Mouse (Mus musculus) stomach, postnatal 0 days (tissue): Measurements from ENCODE around the gene Pgls. TPM values are rescaled to one million over a fixed set of nuclear protein-coding genes. Genes with fewer than 3 reads are reported as not detected.

Experiments used
- ATAC-seq: fragments of 200-750 bp; cut with Nextera tagmentation; 2 replicates; pipeline ENCODE4 v1.8.0; 2017; ENCODE audit not compliant: low FRiP score, low TSS enrichment
- DNase-seq: peaks from one replicate; pipeline ENCODE4 v3.0.0-alpha.2; 2016; ENCODE audit warnings: low spot score
- H3K27ac ChIP-seq: fragments of 300-500 bp; sonication (generic); replicated peaks from 2 replicates; pipeline ENCODE4 v1.5.1; 2014; ENCODE audit warnings: mild to moderate bottlenecking, control low read depth
- H3K27me3 ChIP-seq: fragments of 300-500 bp; sonication (generic); 2 replicates; pipeline ENCODE4 v1.6.1; 2014; ENCODE audit warnings: low read length; ENCODE audit not compliant: control insufficient read depth, insufficient read depth
- H3K36me3 ChIP-seq: fragments of 300-500 bp; sonication (generic); 2 replicates; pipeline ENCODE4 v1.6.1; 2014; ENCODE audit warnings: low read length, mixed read lengths; ENCODE audit not compliant: control insufficient read depth, insufficient read depth
- H3K4me1 ChIP-seq: fragments of 300-500 bp; sonication (generic); replicated peaks from 2 replicates; pipeline ENCODE4 v1.6.1; 2014; ENCODE audit warnings: antibody characterized with exemption; ENCODE audit not compliant: control insufficient read depth, insufficient read depth
- H3K4me2 ChIP-seq: fragments of 300-500 bp; sonication (generic); replicated peaks from 2 replicates; pipeline ENCODE4 v1.6.1; 2014; ENCODE audit warnings: low read depth, mild to moderate bottlenecking, control low read depth, moderate library complexity
- H3K4me3 ChIP-seq: fragments of 300-500 bp; sonication (generic); 2 replicates; pipeline ENCODE4 v1.5.1; 2014; ENCODE audit warnings: low read depth, low read length, control low read depth
- H3K9ac ChIP-seq: fragments of 300-500 bp; sonication (generic); 2 replicates; pipeline ENCODE4 v1.6.1; 2014; ENCODE audit warnings: mild to moderate bottlenecking, low read length, control low read depth, mixed read lengths
- H3K9me3 ChIP-seq: fragments of 300-500 bp; sonication (generic); 2 replicates; pipeline ENCODE4 v1.6.1; 2016; ENCODE audit warnings: low read length; ENCODE audit not compliant: control insufficient read depth
- CTCF ChIP-seq: IDR thresholded peaks from 2 replicates; pipeline ENCODE4 v1.5.1; 2016; ENCODE audit warnings: antibody characterized with exemption, low read depth, mild to moderate bottlenecking, moderate library complexity
- EP300 ChIP-seq: optimal IDR thresholded peaks from 2 replicates; pipeline ENCODE3; 2016; ENCODE audit warnings: antibody characterized with exemption
- WGBS: fragments of 180-500 bp; shearing (Covaris S2); extraction: QIAGEN DNeasy Blood & Tissue Kit; methylation state at CpG from one replicate; pipeline ENCODE4 v1.1.7; 2014; 5-methylcytosine and 5-hydroxymethylcytosine counted together
- polyA plus RNA-seq: library from polyadenylated mRNA; unstranded; fragments of >200 nt; fragmentation: Nextera tagmentation; extraction: Ambion mirVana; gene quantifications from 2 replicates; pipeline ENCODE4 v1.2.1, GENCODE M21; 2015

Pgls gene
- polyA plus RNA-seq, 1 experiment from 2014 or later: 221 TPM

DNA sequence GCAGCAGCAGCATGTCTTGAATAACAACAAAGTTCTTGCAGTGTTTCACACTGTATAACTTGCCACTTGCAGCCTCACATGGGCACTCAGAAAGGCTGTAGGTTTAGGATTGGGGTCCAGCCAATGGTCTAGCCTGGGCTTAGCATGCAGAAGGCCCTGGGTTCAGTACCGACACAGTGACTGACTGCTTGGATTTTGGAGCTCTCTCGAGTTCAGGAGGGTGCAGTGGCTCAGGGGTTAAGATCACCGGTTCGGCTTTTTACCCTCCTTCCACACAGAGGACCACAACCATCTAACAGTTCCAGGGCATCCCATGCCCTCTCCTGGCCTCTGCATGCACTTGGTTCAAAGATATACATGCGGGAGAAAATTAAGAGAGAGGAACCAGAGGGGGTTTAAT, 959 bp upstream of the Pgls start:
- H3K27ac ChIP-seq: no peak overlapping the region
- no peaks in the 10 kb centered on the region for H3K36me3 ChIP-seq
- H3K9ac ChIP-seq: peak overlapping the region; percentile 81
- 25% methylated on average over 5 of the region's 5 CpGs for WGBS
- H3K4me3 ChIP-seq: peak overlapping the region; percentile 72
- peak overlapping the region; percentile 72 for H3K4me2 ChIP-seq
- peaks cover 3% of the 10 kb centered on the region for H3K4me1 ChIP-seq
- H3K27me3 ChIP-seq: no peaks in the 10 kb centered on the region
- no peak for DNase-seq
- no peaks in the 10 kb centered on the region for H3K9me3 ChIP-seq
- TF ChIP-seq CTCF (no peak), EP300 (no peak)
- ATAC-seq: no peak

DNA sequence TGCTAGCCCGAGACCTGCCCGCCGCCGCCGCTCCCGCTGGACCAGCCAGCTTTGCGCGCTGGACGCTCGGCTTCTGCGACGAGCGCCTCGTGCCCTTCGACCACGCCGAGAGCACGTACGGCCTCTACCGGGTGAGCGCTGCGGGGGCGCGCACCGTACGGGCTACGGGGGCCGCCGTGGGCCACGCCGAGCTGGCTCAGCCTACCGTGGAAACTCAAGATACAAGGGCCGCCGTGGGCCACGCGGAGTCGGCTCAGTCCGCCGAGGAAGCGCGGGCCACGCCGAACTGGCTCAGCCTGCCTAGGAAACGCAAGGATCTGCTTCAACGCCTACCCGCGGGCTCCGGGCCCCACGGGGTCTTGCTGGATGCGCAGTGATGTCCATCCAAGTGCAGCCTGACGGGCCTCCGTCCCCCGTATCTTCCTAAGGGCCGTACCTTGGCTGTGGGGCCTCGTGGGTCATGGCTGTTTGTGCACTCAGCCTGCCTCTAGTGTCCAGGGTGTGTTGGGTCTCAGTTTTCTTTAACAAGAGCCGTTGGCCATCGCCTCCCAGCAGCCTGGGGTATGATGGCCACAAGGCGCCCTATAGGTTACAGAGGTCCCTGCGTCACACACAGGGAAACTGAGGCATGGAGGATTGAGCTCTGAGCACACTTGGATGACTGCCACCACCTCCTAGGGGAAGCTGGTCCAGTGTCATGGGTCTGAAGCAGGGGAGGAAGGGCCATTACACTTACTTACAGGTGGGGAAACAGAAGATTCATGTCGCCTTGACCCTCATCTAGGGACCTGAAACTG, 596 bp downstream of the Pgls start:
- Histone ChIP-seq H3K27ac (peak overlapping the region; percentile 97), H3K4me2 (peak overlapping the region; percentile 72), H3K9ac (peak overlapping the region; percentile 81), H3K36me3 (no peaks in the 10 kb centered on the region), H3K4me3 (peak overlapping the region; percentile 72), H3K4me1 (peaks cover 3% of the 10 kb centered on the region), H3K9me3 (no peaks in the 10 kb centered on the region), H3K27me3 (no peaks in the 10 kb centered on the region)
- 3% methylated on average over 57 of the region's 60 CpGs for WGBS
- TF ChIP-seq CTCF (peak; percentile 32), EP300 (no peak)
- ATAC-seq (peak; percentile 68), DNase-seq (peak; percentile 74)

DNA sequence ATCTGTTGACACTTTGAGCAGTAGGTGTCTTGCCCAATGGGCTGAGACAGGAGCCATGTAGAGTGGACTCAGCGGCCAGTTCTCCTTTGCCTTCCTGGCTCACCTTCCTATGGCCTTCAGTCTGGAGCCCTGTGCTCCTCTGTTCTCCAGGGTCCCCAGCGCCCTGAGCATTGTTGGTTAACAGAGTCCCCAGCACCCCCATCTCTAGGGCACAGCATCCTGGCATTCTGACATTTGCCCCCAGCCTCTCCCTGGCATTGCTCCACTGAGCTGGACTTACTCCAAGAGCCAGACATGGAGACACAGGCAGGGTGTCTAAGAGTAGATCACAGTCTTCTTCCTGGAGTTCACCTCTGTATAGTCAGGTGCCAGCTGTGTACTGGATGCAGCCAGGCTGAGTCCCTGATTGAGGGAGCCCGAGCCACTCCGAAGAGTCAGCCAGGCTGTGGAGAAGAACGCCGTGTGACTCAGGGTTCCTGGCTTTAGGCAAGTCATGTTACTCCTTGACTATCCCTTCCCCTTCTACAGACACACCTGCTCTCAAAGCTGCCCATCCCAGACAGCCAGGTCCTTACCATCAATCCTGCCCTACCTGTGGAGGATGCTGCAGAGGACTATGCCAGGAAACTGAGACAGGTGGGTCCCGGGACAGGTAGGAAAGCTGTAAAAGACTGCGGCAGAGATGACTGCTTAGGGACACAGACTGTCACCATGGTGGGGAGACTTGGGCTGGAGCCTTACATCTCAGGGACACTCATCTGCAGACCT, 1.8 kb downstream of the Pgls start:
- Histone ChIP-seq H3K9ac (no peak overlapping the region), H3K4me3 (no peak overlapping the region), H3K27ac (no peak overlapping the region), H3K9me3 (no peaks in the 10 kb centered on the region), H3K36me3 (no peaks in the 10 kb centered on the region), H3K4me2 (no peak overlapping the region), H3K27me3 (no peaks in the 10 kb centered on the region), H3K4me1 (peaks cover 3% of the 10 kb centered on the region)
- 87% methylated on average over 8 of the region's 8 CpGs for WGBS
- ATAC-seq (no peak), DNase-seq (no peak)
- TF ChIP-seq EP300: no peak
- TF ChIP-seq CTCF: no peak

DNA sequence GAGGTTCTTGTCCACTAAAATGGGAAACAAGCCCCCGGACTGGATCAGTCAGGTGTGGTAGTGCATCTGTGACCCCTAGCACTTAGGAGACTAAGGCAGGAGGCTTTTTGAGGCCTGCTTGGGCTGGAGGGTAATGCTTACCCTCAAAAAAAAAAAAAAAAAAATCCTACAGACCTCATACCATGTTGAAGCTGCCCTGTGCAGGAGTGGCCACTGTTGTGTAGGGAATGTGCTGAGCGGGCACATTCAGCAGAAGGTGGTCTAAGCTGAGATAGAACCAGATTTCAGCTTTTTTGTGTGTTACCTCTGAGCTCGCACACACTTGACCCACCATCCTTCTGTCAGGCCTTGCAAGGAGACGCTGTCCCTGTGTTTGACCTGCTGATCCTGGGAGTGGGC, 2.3 kb downstream of the Pgls start:
- no peaks in the 10 kb centered on the region for H3K9me3 ChIP-seq
- H3K27me3 ChIP-seq: no peaks in the 10 kb centered on the region
- no peak for DNase-seq
- no peak overlapping the region for H3K9ac ChIP-seq
- H3K36me3 ChIP-seq: no peaks in the 10 kb centered on the region
- no peak overlapping the region for H3K27ac ChIP-seq
- WGBS: 88% methylated on average over 4 of the region's 4 CpGs
- peaks cover 3% of the 10 kb centered on the region for H3K4me1 ChIP-seq
- TF ChIP-seq CTCF (no peak), EP300 (no peak)
- ATAC-seq: no peak
- H3K4me3 ChIP-seq: no peak overlapping the region
- no peak overlapping the region for H3K4me2 ChIP-seq

DNA sequence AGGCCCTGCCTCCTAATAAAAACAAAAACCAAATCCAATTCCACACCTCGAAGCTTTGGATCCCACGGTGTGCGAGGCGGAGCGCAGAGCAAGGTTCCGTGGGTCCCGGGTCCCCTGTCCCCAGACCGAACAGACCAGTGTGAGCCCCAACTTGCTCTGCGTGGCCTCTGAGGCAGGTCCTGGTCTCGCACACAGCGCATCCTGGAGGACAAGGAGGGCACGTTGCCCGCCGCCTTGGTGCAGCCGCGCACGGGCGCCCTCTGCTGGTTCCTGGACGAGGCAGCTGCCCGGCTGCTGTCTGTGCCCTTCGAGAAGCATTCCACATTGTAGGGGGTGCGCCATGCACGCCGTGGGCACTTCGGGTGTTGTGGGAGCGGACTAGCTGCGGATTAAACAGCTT, 3.9 kb downstream of the Pgls start:
- Histone ChIP-seq H3K4me3 (no peak overlapping the region), H3K9me3 (no peaks in the 10 kb centered on the region), H3K4me1 (peaks cover 3% of the 10 kb centered on the region), H3K27ac (no peak overlapping the region), H3K9ac (0 out of 2 replicates have a peak overlapping the region, but pooled peaks have one; percentile 18), H3K36me3 (no peaks in the 10 kb centered on the region), H3K4me2 (no peak overlapping the region), H3K27me3 (no peaks in the 10 kb centered on the region)
- DNase-seq (peak; percentile 90), ATAC-seq (peak; percentile 43)
- WGBS: 6% methylated on average over 27 of the region's 27 CpGs
- TF ChIP-seq EP300 (no peak), CTCF (peak; percentile 100)

DNA sequence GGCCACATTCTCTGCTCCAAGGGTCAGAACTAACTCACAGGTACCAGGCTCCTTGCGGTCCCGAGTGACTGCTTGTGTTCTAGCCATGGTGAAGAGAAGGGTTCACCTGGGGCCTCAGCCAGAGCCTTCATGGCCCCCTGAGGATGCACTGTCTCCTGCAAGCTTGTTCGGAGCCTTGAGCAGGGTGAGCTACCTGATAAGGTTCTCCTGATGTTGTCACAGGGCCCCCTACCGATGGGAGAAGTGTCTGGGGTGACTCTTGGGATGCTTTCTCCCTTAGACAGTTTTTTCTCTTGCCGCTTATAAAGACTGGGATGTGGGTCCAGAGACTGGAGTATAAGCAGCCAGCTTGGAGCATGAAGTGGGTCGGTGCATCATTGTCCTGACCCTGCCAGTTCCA, 4.4 kb downstream of the Pgls start:
- Histone ChIP-seq H3K36me3 (no peaks in the 10 kb centered on the region), H3K9me3 (no peaks in the 10 kb centered on the region), H3K27me3 (no peaks in the 10 kb centered on the region), H3K27ac (no peak overlapping the region), H3K4me1 (peaks cover 3% of the 10 kb centered on the region), H3K4me3 (no peak overlapping the region), H3K9ac (0 out of 2 replicates have a peak overlapping the region, but pooled peaks have one; percentile 18), H3K4me2 (no peak overlapping the region)
- ATAC-seq (no peak), DNase-seq (no peak)
- TF ChIP-seq CTCF: no peak
- no peak for TF ChIP-seq EP300
- 62% methylated on average over 6 of the region's 6 CpGs for WGBS
